Mouse (Mus musculus): ENCODE data around the gene Bcam.

Bcam gene

GRCm38 (mm10) chr7:19785874-19786458 lies 15.2 kb upstream of the Bcam start:
- WGBS = 54% methylated on average over 12 of the region's 12 CpGs

- WGBS = 57% methylated on average over 11 of the region's 11 CpGs
Observed at GRCm38 (mm10) chr7:19784764-19785535, 14.1 kb upstream of the Bcam start.

GRCm38 (mm10) chr7:19783630-19784029 lies 12.8 kb upstream of the Bcam start:
- 65% methylated on average over 8 of the region's 8 CpGs for WGBS

DNA sequence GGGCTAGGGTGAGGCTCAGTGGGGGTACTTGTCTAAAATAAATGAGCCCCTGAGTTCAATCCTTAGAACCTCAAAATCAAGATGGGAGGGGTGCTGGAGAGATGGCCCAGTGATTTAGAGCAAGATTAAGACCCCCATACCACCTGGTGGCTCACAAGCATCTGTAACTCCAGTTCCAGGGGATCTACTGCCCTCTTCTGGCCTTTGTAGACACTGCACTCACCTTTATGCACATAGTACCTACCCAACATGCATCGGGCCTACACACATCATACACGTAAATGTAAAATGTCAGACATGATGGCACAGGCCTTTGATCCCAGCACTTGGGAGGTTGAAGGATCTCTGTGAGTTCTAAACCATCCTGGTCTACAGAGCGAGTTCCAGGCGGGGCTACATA lies 11.8 kb upstream of the Bcam start:
- WGBS = 93% methylated on average over 4 of the region's 4 CpGs

GRCm38 (mm10) chr7:19781741-19782140 lies 10.9 kb upstream of the Bcam start:
- WGBS = 94% methylated on average over 7 of the region's 7 CpGs

DNA sequence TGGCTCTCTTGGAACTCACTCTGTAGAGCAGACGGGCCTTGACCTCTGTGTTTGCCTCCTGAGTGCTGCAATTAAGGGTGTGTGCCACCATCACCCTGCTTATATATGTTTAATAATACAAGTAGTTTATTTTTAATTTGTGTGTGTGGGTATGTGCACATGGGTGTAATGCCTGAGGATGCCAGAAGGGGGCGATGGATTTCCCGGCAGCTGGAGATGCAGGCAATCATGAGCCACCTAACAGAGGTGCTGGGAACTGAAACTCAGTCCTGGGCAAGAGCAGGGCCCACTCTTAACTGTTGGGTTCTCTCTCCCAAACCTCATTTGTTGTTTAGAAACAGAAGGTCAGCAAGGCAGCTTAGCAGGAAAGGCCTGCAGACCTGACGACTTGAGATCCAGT lies 9.1 kb upstream of the Bcam start:
- WGBS = 81% methylated on average over 4 of the region's 4 CpGs

GRCm38 (mm10) chr7:19778645-19779044 lies 7.8 kb upstream of the Bcam start:
- WGBS = 81% methylated on average over 8 of the region's 8 CpGs

DNA sequence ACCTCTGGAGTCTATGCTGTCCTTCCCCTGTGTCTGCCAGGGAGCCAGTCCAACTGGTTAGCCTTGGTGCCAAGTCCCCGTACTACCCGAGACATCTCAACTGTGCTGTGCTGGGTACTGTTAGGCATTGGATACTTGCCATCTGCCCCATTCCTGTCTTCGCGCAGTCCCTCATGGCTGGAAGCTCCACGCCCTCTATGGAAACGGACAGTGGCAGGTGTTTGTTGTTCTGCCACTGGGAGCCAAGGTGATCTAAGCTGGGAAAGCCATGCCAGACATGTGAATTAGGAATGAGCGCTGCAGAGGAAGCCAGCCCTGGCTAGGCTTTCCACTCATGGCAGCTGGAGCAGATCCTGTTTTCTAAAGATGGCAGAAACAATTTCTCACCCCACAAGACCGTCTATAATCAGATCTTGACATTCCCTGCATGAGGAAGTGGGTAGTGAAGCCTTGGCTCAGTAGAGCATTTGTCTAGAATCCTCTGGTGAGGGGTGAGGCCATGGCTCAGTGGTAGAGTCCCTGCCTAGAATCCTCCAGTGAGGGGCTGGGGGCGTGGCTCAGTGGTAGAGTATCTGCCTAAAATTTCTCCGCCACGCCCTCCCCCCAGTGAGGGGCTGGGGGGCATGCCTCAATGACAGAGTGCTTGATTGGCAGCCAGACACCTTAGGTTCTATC lies 6.4 kb upstream of the Bcam start:
- 60% methylated on average over 11 of the region's 11 CpGs for WGBS

- 72% methylated on average over 4 of the region's 4 CpGs for WGBS
Observed at GRCm38 (mm10) chr7:19771682-19772081, 866 bp upstream of the Bcam start.

GRCm38 (mm10) chr7:19770375-19770754 lies 451 bp downstream of the Bcam start:
- under 1% methylated on average over 27 of the region's 28 CpGs for WGBS

DNA sequence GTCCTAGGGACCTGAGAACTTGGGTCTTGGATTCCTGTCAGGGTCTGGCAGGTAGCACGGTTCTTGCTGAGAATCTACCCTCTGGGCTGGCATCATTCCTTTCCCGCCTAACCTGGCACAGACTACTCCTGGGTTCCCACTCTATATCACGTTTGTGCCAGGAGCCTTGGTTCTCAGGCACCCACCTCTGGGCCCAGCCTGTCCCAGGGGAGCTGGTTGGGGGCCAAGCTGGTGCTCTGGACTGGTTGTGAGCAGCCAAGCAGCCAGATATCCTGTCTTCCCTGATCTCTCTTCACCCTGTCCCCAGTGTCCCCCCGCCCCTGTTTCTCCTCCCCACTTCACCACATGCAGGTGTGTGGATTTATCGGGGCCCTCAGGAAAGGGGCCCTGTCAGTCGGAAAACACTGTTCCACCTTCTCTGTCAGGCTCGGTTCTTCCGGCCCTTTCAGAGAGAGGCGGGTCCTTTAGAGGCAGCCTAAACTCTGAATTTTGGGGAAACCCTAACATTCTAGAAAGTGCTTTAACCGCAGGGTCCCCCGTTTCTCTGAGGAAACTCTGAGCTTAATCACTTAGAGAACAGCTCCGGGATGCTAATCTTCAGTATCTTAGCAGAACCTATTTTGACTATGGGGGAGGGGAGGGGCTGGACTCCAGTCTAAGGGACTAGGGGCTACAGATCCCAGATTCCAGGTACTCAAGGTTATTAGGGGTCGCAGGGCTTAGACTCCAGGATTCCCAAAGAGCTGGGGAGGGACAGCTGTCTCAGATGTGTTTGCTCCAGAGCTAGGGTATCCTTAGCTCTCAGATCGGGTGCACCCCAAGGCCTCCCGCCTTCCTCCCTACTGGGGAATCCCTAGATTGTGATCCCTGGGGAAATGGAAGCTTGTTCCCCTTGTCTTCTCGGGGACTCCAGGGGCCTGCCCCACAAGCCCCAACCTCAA lies 1.1 kb downstream of the Bcam start:
- 21% methylated on average over 16 of the region's 16 CpGs for WGBS

DNA sequence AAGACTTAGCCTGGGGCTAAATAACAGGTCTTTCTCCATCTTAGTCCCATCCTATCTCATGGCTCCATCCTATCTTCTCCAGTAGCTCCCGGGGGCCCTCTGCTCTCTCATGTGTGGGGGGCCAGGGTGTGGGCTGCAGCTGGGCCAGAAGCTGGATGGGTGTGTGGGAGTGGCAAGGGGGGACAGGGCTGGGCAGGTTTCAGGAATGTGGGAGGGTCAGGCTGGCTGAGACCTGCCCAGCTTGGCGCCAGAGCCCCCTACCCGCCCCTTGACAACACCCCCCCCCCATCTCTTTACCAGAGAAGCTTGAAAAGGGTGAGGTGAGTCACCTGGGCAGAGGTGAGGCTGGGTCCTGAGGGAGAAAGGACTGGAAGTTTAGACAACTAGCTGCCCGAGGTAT lies 1.8 kb downstream of the Bcam start:
- WGBS = 45% methylated on average over 4 of the region's 4 CpGs

DNA sequence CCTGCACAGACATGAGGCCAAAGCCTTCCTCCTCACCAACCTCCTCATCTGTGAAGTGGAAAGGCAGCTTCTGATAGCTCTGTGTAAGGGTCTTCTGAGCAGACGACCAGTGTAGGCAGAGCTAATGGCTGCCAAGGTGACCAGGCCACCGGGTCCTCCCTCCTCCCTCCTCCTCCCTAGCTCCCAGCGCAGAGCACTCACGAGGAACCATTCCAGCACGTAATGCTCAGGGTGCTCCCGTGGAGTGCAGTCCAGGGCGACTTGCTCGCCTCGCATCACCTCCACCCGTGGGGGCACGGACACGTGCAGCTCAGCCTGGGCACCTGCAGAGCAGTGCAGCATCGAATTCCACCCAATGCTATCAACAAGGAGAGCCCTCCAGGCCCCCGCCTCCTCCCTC lies 2.6 kb downstream of the Bcam start:
- 89% methylated on average over 14 of the region's 14 CpGs for WGBS

DNA sequence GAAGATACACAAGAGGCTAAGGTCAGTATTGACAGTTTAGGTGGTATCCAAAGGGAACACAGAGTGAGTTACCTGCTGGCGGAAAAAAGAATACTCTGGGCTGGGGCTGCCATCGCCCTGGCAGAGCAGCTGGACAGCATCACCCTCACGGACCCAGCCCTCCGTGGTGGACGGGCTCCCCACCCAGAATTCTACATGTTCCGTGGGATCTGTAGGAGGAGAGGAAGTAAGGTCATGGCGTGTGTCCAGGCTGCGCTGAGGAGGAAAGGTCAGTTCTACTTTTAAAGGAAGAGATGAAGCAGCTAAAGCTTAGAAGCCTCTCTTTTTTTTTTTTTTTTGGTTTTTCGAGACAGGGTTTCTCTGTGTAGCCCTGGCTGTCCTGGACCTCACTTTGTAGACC lies 6.2 kb downstream of the Bcam start:
- 83% methylated on average over 9 of the region's 9 CpGs for WGBS

- 77% methylated on average over 13 of the region's 13 CpGs for WGBS
Observed at GRCm38 (mm10) chr7:19763829-19764477, 6.9 kb downstream of the Bcam start.

GRCm38 (mm10) chr7:19762283-19762682 lies 8.5 kb downstream of the Bcam start:
- 93% methylated on average over 11 of the region's 11 CpGs for WGBS

DNA sequence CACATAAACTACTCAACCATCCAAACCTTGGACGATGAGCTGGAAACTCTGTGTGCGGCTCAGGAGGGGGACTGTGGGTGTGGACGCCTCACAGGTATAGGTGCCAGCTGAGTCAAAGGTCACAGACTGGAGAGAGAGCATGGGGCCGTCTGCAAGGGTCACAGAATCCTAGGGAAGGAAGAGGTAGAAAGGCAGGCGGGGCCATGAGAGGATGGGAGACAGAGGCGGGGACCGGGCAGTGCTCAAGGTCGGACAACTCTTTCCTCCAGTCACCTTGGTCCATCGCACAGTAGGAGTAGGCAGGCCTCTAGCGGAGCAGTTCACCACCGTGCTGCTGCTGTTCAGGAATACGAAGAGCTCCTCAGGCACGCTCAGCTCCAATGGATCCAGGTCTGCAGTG lies 10.8 kb downstream of the Bcam start:
- WGBS = 84% methylated on average over 13 of the region's 13 CpGs

GRCm38 (mm10) chr7:19758623-19759022 lies 12.2 kb downstream of the Bcam start:
- WGBS = 95% methylated on average over 13 of the region's 13 CpGs

DNA sequence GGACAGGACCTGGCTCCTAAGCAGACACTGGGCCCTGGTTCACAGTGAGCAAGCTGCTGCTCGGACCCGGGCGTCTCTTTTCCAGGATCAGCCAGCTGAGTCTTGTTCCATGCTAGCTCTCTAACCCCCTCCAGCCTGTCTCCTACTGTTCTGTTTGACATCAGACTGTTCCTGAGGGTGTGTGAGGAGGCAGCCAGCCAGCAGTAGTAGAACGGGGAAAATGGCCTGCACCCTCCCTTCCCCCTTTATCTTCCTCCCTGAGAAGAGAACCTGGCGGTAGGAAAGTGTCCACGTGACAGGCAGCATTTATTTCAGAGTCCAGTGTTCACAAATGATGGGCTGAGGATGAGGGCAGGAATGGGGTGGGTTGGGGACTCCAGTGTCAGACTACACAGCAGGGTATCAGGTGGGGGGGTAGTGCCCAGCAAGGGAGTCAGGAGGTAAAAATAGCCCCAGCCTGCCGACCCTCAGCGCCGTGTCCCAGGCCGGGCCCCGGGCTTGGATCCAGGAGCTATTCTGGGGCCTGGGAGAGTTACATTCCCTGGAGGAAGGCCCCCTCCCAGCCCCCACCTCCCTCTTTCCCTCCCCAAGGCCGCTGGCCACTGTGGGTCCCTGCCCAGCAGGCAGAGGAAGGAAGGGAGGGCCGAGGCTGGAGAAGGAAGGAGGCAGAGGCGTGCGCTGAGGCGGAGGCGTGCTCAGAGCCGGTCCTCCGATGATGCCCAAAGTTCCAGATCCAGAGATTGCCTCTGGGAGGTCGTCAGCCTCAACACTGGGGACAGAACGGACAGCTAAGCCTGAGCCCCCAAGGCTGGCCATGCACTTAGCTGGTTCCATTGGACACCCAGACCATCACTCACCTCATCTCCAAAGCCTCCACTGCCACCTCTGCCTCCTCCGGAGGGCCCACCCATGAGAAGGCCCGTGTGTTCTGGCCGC lies 14.7 kb downstream of the Bcam start:
- WGBS = 57% methylated on average over 24 of the region's 24 CpGs

DNA sequence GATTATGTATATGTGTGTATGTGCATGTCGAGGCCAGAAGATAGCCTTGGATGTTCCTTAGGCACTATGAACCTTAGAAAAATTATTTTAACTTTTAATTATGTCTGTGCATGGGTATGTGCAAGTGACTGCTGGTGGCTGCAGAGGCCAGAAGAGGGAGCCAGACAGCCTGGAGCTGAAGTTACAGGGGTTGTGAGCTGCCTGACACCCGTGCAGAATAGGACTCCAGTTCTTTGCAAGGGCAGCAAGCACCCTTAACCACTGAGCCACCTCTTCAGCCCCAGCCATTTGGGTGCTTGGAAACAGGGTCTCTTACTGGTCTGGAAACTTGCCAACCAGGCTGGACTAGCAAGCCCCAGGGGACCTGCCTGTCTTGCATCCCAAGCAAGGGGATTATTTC lies 15.8 kb downstream of the Bcam start:
- 89% methylated on average over 2 of the region's 2 CpGs for WGBS
